In genomic region chr16:44361921-44362890, GRCm38 (mm10) we compare ENCODE assay signal across 8 mouse cellular contexts. TPM values are rescaled to one million over a fixed set of nuclear protein-coding genes. Genes with fewer than 3 reads are reported as not detected.
DNase-seq lines count a peak whose midpoint lies in the region; ATAC-seq lines count a peak whose summit lies in the region.
"Had no signal": no experiment of that assay in that cellular context is flagged by ENCODE, and none has a peak within 500 bp of the region (broad histone marks: within the 10 kb centered on the region; RNA-seq: fewer than 3 reads in every experiment).

No protein-coding gene starts in this region.

- no peaks in the 10 kb centered on the region for H3K27me3 ChIP-seq in embryonic facial prominence, embryonic 14.5 days (replicated peaks; ENCODE audit: control insufficient read depth, insufficient read depth, low read length)
- H3K27me3 ChIP-seq: liver, embryonic 13.5 days had no signal

- peak; percentile 37 for DNase-seq in layer of hippocampus, adult 11-12 months (ENCODE audit: low spot score)
- no peak for DNase-seq in layer of hippocampus, postnatal 36 days
- DNase-seq in ES-CJ7 (ENCODE audit: low read depth, low spot score) = peak; percentile 20
- DNase-seq in embryonic facial prominence, embryonic 14.5 days (ENCODE audit: low spot score) = peak; percentile 22
- DNase-seq in lung, postnatal 10 days = peak; percentile 34
- DNase-seq in testis, postnatal 14 days (ENCODE audit: low spot score) = no peak
- DNase-seq: liver, embryonic 13.5 days had no signal

- WGBS in embryonic facial prominence, embryonic 14.5 days = 80% methylated on average over 10 of the region's 10 CpGs

- no peaks in the 10 kb centered on the region for H3K9me3 ChIP-seq in embryonic facial prominence, embryonic 14.5 days (ENCODE audit: control insufficient read depth, low read length)
- H3K9me3 ChIP-seq: liver, embryonic 13.5 days had no signal

- no peaks in the 10 kb centered on the region for H3K4me1 ChIP-seq in embryonic facial prominence, embryonic 14.5 days (ENCODE audit: control insufficient read depth, insufficient read depth, low read length)

- H3K9ac ChIP-seq in embryonic facial prominence, embryonic 14.5 days (ENCODE audit: low read depth, low read length) = no peak overlapping the region
- H3K9ac ChIP-seq: liver, embryonic 13.5 days had no signal

- H3K27ac ChIP-seq in embryonic facial prominence, embryonic 14.5 days (replicated peaks; ENCODE audit: low read depth, low read length) = no peak overlapping the region
- H3K27ac ChIP-seq: liver, embryonic 13.5 days had no signal

- H3K4me2 ChIP-seq in embryonic facial prominence, embryonic 14.5 days (ENCODE audit: low read depth, low read length) = no peak overlapping the region
- H3K4me2 ChIP-seq: liver, embryonic 13.5 days had no signal

- H3K4me3 ChIP-seq in embryonic facial prominence, embryonic 14.5 days (ENCODE audit: low read depth, low read length) = no peak overlapping the region
- H3K4me3 ChIP-seq: liver, embryonic 13.5 days had no signal

- peak; percentile 31 for ATAC-seq in activated CD4-positive, CD25-positive, alpha-beta regulatory T cell, adult 4 months
- no peak for ATAC-seq in embryonic facial prominence, embryonic 14.5 days (ENCODE audit: low read depth)

- peaks cover 44% of the 10 kb centered on the region for H3K36me3 ChIP-seq in embryonic facial prominence, embryonic 14.5 days (ENCODE audit: control insufficient read depth, insufficient read depth, low read length)

RNA-seq across cellular contexts. Expression of gene Spice1, which starts 15.3 kb away (rescaled TPM):
- 10 to 100 TPM; 15.9 to 17.3 TPM for total RNA-seq in layer of hippocampus, postnatal 36 days (2021)
- polyA plus RNA-seq in activated CD4-positive, CD25-positive, alpha-beta regulatory T cell, adult 4 months (2017; shearing (Covaris generic)) = 10 to 100 TPM; 17.8 to 22.0 TPM
- polyA plus RNA-seq in embryonic facial prominence, embryonic 14.5 days (2014; fragmentation: Nextera tagmentation; extraction: Ambion mirVana) = 28.8 and 29.2 TPM in 2 replicates

RNA-seq across cellular contexts. Expression of gene Sidt1, which starts 29.2 kb away (rescaled TPM):
- 10 to 100 TPM; 41.6 to 44.5 TPM for total RNA-seq in layer of hippocampus, postnatal 36 days (2021)
- 10 to 100 TPM; 21.3 to 30.8 TPM for polyA plus RNA-seq in activated CD4-positive, CD25-positive, alpha-beta regulatory T cell, adult 4 months (2017; shearing (Covaris generic))
- polyA plus RNA-seq in embryonic facial prominence, embryonic 14.5 days (2014; fragmentation: Nextera tagmentation; extraction: Ambion mirVana) = 2.0 and 2.1 TPM in 2 replicates

RNA-seq across cellular contexts. Expression of gene Cfap44, which starts 32.4 kb away (rescaled TPM):
- total RNA-seq in layer of hippocampus, postnatal 36 days (2021) = 10 to 100 TPM in 1 of 2 experiments, 1 to 10 TPM in 1; 8.0 to 12.8 TPM
- polyA plus RNA-seq in activated CD4-positive, CD25-positive, alpha-beta regulatory T cell, adult 4 months (2017; shearing (Covaris generic)) = not detected
- 1.8 and 2.4 TPM in 2 replicates for polyA plus RNA-seq in embryonic facial prominence, embryonic 14.5 days (2014; fragmentation: Nextera tagmentation; extraction: Ambion mirVana)

Comparison
In these comparisons a context has a peak if more than half of its experiments do, and no peak if none do; other contexts are left out.
1. DNase-seq: peak in layer of hippocampus, adult 11-12 months (single experiment), ES-CJ7 (single experiment), embryonic facial prominence, embryonic 14.5 days (single experiment) and lung, postnatal 10 days (single experiment); none in layer of hippocampus, postnatal 36 days (0 of 2) and testis, postnatal 14 days (single experiment).